Mouse (Mus musculus): ENCODE measurements around the gene Foxs1. TPM values are rescaled to one million over a fixed set of nuclear protein-coding genes. Genes with fewer than 3 reads are reported as not detected.

Gene Foxs1
- polyA plus RNA-seq, 1 experiment = 1.3 TPM

GRCm38 (mm10) chr2:152928988-152929370, 4.0 kb downstream of the Foxs1 start:
- Histone ChIP-seq H3K36me3 (ENCODE audit: control insufficient read depth, insufficient read depth, low read length) (no peaks in the 10 kb centered on the region), H3K27ac (ENCODE audit: insufficient read depth, low read depth, low read length) (no peak overlapping the region), H3K27me3 (ENCODE audit: control insufficient read depth, insufficient read depth, low read length) (no peaks in the 10 kb centered on the region), H3K4me3 (ENCODE audit: low read depth, low read length) (no peak overlapping the region), H3K4me1 (ENCODE audit: control insufficient read depth, insufficient read depth, insufficient read length, low read length) (no peaks in the 10 kb centered on the region)
- TF ChIP-seq CTCF (IDR thresholded peaks at IDR 0.05; ENCODE audit: extremely low read depth, insufficient read length, insufficient replicate concordance, low read depth, low read length) = no peak
- no peak for TF ChIP-seq POLR2A (IDR thresholded peaks at IDR 0.05; ENCODE audit: low read depth, low read length)
- WGBS = 54% methylated on average over 3 of the region's 3 CpGs

- TF ChIP-seq POLR2A (IDR thresholded peaks at IDR 0.05; ENCODE audit: low read depth, low read length) (no peak), CTCF (IDR thresholded peaks at IDR 0.05; ENCODE audit: extremely low read depth, insufficient read length, insufficient replicate concordance, low read depth, low read length) (no peak)
- no peaks in the 10 kb centered on the region for H3K4me1 ChIP-seq (ENCODE audit: control insufficient read depth, insufficient read depth, insufficient read length, low read length)
- H3K4me3 ChIP-seq (ENCODE audit: low read depth, low read length) = no peak overlapping the region
- WGBS = 65% methylated on average over 14 of the region's 14 CpGs
- H3K27ac ChIP-seq (ENCODE audit: insufficient read depth, low read depth, low read length) = no peak overlapping the region
- H3K27me3 ChIP-seq (ENCODE audit: control insufficient read depth, insufficient read depth, low read length) = no peaks in the 10 kb centered on the region
- no peaks in the 10 kb centered on the region for H3K36me3 ChIP-seq (ENCODE audit: control insufficient read depth, insufficient read depth, low read length)
Measured at GRCm38 (mm10) chr2:152928219-152928987, 4.6 kb downstream of the Foxs1 start.

- Histone ChIP-seq H3K36me3 (ENCODE audit: control insufficient read depth, insufficient read depth, low read length) (no peaks in the 10 kb centered on the region), H3K27ac (ENCODE audit: insufficient read depth, low read depth, low read length) (no peak overlapping the region), H3K4me1 (ENCODE audit: control insufficient read depth, insufficient read depth, insufficient read length, low read length) (no peaks in the 10 kb centered on the region), H3K27me3 (ENCODE audit: control insufficient read depth, insufficient read depth, low read length) (no peaks in the 10 kb centered on the region), H3K4me3 (ENCODE audit: low read depth, low read length) (no peak overlapping the region)
- TF ChIP-seq CTCF (IDR thresholded peaks at IDR 0.05; ENCODE audit: extremely low read depth, insufficient read length, insufficient replicate concordance, low read depth, low read length) = no peak
- no peak for TF ChIP-seq POLR2A (IDR thresholded peaks at IDR 0.05; ENCODE audit: low read depth, low read length)
- WGBS = 51% methylated on average over 5 of the region's 5 CpGs
Measured at GRCm38 (mm10) chr2:152927371-152927770, 5.6 kb downstream of the Foxs1 start.

- H3K27me3 ChIP-seq (ENCODE audit: control insufficient read depth, insufficient read depth, low read length) = no peaks in the 10 kb centered on the region
- H3K4me3 ChIP-seq (ENCODE audit: low read depth, low read length) = no peak overlapping the region
- no peaks in the 10 kb centered on the region for H3K4me1 ChIP-seq (ENCODE audit: control insufficient read depth, insufficient read depth, insufficient read length, low read length)
- H3K36me3 ChIP-seq (ENCODE audit: control insufficient read depth, insufficient read depth, low read length) = no peaks in the 10 kb centered on the region
- no peak overlapping the region for H3K27ac ChIP-seq (ENCODE audit: insufficient read depth, low read depth, low read length)
- TF ChIP-seq CTCF (IDR thresholded peaks at IDR 0.05; ENCODE audit: extremely low read depth, insufficient read length, insufficient replicate concordance, low read depth, low read length) (no peak), POLR2A (IDR thresholded peaks at IDR 0.05; ENCODE audit: low read depth, low read length) (no peak)
- WGBS = 67% methylated on average over 9 of the region's 9 CpGs
Measured at GRCm38 (mm10) chr2:152926896-152927295, 6.1 kb downstream of the Foxs1 start.

- Histone ChIP-seq H3K4me3 (ENCODE audit: low read depth, low read length) (no peak overlapping the region), H3K27ac (ENCODE audit: insufficient read depth, low read depth, low read length) (no peak overlapping the region), H3K27me3 (ENCODE audit: control insufficient read depth, insufficient read depth, low read length) (no peaks in the 10 kb centered on the region), H3K36me3 (ENCODE audit: control insufficient read depth, insufficient read depth, low read length) (no peaks in the 10 kb centered on the region), H3K4me1 (ENCODE audit: control insufficient read depth, insufficient read depth, insufficient read length, low read length) (no peaks in the 10 kb centered on the region)
- 59% methylated on average over 11 of the region's 11 CpGs for WGBS
- TF ChIP-seq POLR2A (IDR thresholded peaks at IDR 0.05; ENCODE audit: low read depth, low read length) = no peak
Measured at GRCm38 (mm10) chr2:152925189-152925872, 7.7 kb downstream of the Foxs1 start.

- no peak overlapping the region for H3K27ac ChIP-seq (ENCODE audit: insufficient read depth, low read depth, low read length)
- no peaks in the 10 kb centered on the region for H3K4me1 ChIP-seq (ENCODE audit: control insufficient read depth, insufficient read depth, insufficient read length, low read length)
- H3K27me3 ChIP-seq (ENCODE audit: control insufficient read depth, insufficient read depth, low read length) = no peaks in the 10 kb centered on the region
- H3K4me3 ChIP-seq (ENCODE audit: low read depth, low read length) = no peak overlapping the region
- 56% methylated on average over 5 of the region's 5 CpGs for WGBS
- TF ChIP-seq CTCF (IDR thresholded peaks at IDR 0.05; ENCODE audit: extremely low read depth, insufficient read length, insufficient replicate concordance, low read depth, low read length) (no peak), POLR2A (IDR thresholded peaks at IDR 0.05; ENCODE audit: low read depth, low read length) (no peak)
- H3K36me3 ChIP-seq (ENCODE audit: control insufficient read depth, insufficient read depth, low read length) = no peaks in the 10 kb centered on the region
Measured at GRCm38 (mm10) chr2:152924543-152924942, 8.5 kb downstream of the Foxs1 start.

GRCm38 (mm10) chr2:152924128-152924527, 8.9 kb downstream of the Foxs1 start:
- Histone ChIP-seq H3K4me3 (ENCODE audit: low read depth, low read length) (no peak overlapping the region), H3K27me3 (ENCODE audit: control insufficient read depth, insufficient read depth, low read length) (no peaks in the 10 kb centered on the region), H3K36me3 (ENCODE audit: control insufficient read depth, insufficient read depth, low read length) (no peaks in the 10 kb centered on the region), H3K27ac (ENCODE audit: insufficient read depth, low read depth, low read length) (no peak overlapping the region), H3K4me1 (ENCODE audit: control insufficient read depth, insufficient read depth, insufficient read length, low read length) (no peaks in the 10 kb centered on the region)
- TF ChIP-seq POLR2A (IDR thresholded peaks at IDR 0.05; ENCODE audit: low read depth, low read length) (no peak), CTCF (IDR thresholded peaks at IDR 0.05; ENCODE audit: extremely low read depth, insufficient read length, insufficient replicate concordance, low read depth, low read length) (no peak)
- 64% methylated on average over 8 of the region's 8 CpGs for WGBS

All from small intestine, adult 2 months (tissue).